Mouse (Mus musculus): Measurements from ENCODE around the gene Mapk1ip1.

DNA sequence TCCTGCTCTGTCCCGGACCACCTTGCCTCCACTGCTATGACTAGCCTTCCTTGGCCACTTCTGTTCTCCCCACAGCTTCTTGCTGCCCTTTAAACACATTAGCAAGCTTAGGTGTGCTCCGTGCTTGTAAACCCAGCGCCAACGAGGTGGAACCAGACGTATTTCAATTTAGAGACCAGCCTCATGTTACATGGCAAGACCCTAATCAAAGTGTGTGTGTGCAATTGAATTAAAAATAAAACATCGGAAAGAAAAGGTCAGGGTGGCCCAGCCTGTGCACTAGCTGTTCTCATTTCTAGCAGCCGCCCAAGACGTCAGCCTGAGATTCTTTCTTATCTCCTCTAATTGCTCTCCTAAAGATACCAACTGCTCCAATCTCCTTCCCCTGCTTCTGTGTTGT is 962 bp downstream of the Mapk1ip1 start:
- TF ChIP-seq CTCF (IDR thresholded peaks at IDR 0.05; ENCODE audit: low read depth, low read length): no peak
- TF ChIP-seq POLR2A (IDR thresholded peaks at IDR 0.05; ENCODE audit: extremely low read depth, insufficient read depth, low read length): no peak
